Mouse (Mus musculus) C2C12 (cell line): Measurements from ENCODE around the gene Dtl.

Experiments
- CTCF ChIP-seq: IDR thresholded peaks from one replicate; pipeline ENCODE4 v1.5.1; 2011; ENCODE audit not compliant: control insufficient read depth, insufficient read depth, insufficient read length
- MAX ChIP-seq: IDR thresholded peaks from one replicate; pipeline ENCODE4 v1.6.1; 2011; ENCODE audit warnings: mild to moderate bottlenecking, control low read depth
- USF1 ChIP-seq: IDR thresholded peaks from one replicate; pipeline ENCODE4 v1.6.1; 2011; ENCODE audit warnings: low read depth, mild to moderate bottlenecking, control low read depth, moderate library complexity

DNA sequence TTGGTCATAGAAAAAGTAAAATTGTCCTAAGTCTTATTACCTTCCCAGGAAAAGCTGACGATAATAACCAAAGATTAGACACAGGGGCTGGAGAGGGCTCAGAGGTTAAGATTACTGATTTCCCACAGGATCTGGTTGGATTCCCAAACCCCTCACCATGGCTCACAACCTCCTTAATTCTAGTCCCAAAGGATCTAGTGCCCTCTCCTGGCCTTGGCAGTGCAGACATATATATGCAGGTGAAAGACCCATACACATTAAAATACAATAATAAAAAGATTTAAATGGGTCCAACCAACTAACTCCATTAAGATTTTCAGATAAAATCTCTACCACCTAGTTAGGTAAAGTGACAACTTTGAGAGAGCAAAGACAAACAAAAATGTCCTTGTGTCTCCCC is 7.5 kb downstream of the Dtl start:
- no peak for TF ChIP-seq CTCF
- no peak for TF ChIP-seq USF1
- no peak for TF ChIP-seq MAX
